Mouse (Mus musculus) heart, embryonic 13.5 days (tissue): ENCODE measurements around the gene Ppt2. TPM values are rescaled to one million over a fixed set of nuclear protein-coding genes. Genes with fewer than 3 reads are reported as not detected.

Source experiments
- ATAC-seq: fragments of 200-750 bp; cut with Nextera tagmentation; 2 replicates; pipeline ENCODE4 v1.8.0; 2017; ENCODE audit warnings: moderate TSS enrichment; ENCODE audit not compliant: insufficient number of reproducible peaks, low FRiP score, low TSS enrichment; ENCODE audit errors: extremely low read depth
- H3K27ac ChIP-seq: fragments of 300-500 bp; sonication (generic); replicated peaks from 2 replicates; pipeline ENCODE4 v1.5.1; 2015; ENCODE audit warnings: moderate library complexity, mild to moderate bottlenecking, inconsistent platforms
- H3K27me3 ChIP-seq: fragments of 300-500 bp; sonication (generic); replicated peaks from 2 replicates; pipeline ENCODE4 v1.6.1; 2015; ENCODE audit warnings: mild to moderate bottlenecking, inconsistent platforms
- H3K36me3 ChIP-seq: fragments of 300-500 bp; sonication (generic); 2 replicates; pipeline ENCODE4 v1.6.1; 2015; ENCODE audit warnings: mild to moderate bottlenecking, inconsistent platforms
- H3K4me1 ChIP-seq: fragments of 300-500 bp; sonication (generic); 2 replicates; pipeline ENCODE4 v1.6.1; 2015; ENCODE audit warnings: inconsistent platforms
- H3K4me2 ChIP-seq: fragments of 300-500 bp; sonication (generic); 2 replicates; pipeline ENCODE4 v1.6.1; 2015; ENCODE audit warnings: inconsistent platforms, mild to moderate bottlenecking, moderate library complexity
- H3K4me3 ChIP-seq: fragments of 300-500 bp; sonication (generic); 2 replicates; pipeline ENCODE4 v1.5.1; 2015; ENCODE audit warnings: moderate library complexity, mild to moderate bottlenecking, inconsistent platforms
- H3K9ac ChIP-seq: fragments of 300-500 bp; sonication (generic); 2 replicates; pipeline ENCODE4 v1.6.1; 2015; ENCODE audit warnings: inconsistent platforms, mild to moderate bottlenecking, moderate library complexity
- H3K9me3 ChIP-seq: fragments of 300-500 bp; sonication (generic); 2 replicates; pipeline ENCODE4 v1.6.1; 2016; ENCODE audit warnings: inconsistent platforms
- WGBS: fragments of 180-500 bp; shearing (Covaris S2); methylation state at CpG from one replicate; pipeline ENCODE4 v1.1.7; 2015; ENCODE audit warnings: mixed read lengths; 5-methylcytosine and 5-hydroxymethylcytosine counted together
- polyA plus RNA-seq: library from polyadenylated mRNA; unstranded; fragments of >200 nt; fragmentation: Nextera tagmentation; extraction: Ambion mirVana; gene quantifications from 2 replicates; pipeline ENCODE4 v1.2.1, GENCODE M21; 2015

Gene Ppt2
- polyA plus RNA-seq, 1 experiment from 2014 or later: 27.6 TPM

DNA sequence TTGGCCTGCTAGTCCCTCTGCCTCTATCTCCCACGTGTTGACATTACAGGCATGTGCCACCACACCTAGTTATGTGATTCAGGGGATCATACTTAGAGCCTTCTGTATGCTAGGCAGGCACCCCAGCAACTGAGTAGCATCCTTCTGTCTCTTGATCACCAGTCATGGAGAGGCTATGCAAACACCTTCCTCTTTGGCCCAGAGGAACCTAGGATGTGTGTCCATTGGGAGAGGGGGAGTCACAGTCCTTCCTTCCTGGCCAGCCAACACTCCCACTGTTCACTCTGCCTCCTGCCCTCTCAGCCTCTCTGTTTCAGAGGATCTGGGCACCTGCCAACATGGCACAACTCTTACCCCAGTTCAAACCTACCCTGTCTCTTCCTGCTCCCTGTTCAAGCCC lies 35.2 kb upstream of the Ppt2 start:
- no peak for ATAC-seq
- H3K27me3 ChIP-seq: peaks cover 84% of the 10 kb centered on the region
- 46% methylated on average over 1 of the region's 1 CpGs for WGBS

DNA sequence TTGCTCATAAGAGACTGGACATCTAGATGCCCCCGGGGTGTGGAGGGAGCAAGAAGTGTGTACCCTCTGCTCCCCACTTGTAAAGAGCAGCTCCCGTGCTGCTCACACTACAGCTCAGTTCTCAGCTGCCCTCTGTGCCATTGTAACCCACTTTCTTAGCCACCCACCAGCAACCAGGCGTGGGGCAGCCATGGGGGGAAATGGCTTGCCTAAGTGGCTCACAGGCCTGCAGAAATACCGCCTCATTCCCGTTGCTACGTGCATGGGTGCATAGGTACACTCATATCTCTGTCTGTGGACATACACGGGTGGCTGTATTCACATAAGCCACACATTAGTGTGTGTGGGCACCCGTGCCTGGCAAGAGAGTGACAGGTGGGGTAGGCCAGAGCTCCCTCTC lies 34.7 kb upstream of the Ppt2 start:
- Histone ChIP-seq H3K9ac (no peak overlapping the region), H3K9me3 (0 out of 2 replicates have a peak, but pooled peaks cover 3% of the 10 kb centered on the region), H3K4me1 (peaks cover 28% of the 10 kb centered on the region), H3K27me3 (peaks cover 87% of the 10 kb centered on the region), H3K4me2 (no peak overlapping the region), H3K4me3 (no peak overlapping the region), H3K27ac (no peak overlapping the region), H3K36me3 (no peaks in the 10 kb centered on the region)
- no peak for ATAC-seq
- WGBS: 71% methylated on average over 8 of the region's 8 CpGs

More for the DNA sequence above, 35.2 kb upstream of the Ppt2 start:
- Histone ChIP-seq H3K27ac (no peak overlapping the region), H3K9ac (no peak overlapping the region), H3K36me3 (no peaks in the 10 kb centered on the region), H3K4me3 (no peak overlapping the region), H3K9me3 (0 out of 2 replicates have a peak, but pooled peaks cover 5% of the 10 kb centered on the region), H3K4me1 (peaks cover 28% of the 10 kb centered on the region), H3K4me2 (no peak overlapping the region)

GRCm38 (mm10) chr17:34662468-34662867 lies 34.2 kb upstream of the Ppt2 start:
- H3K27me3 ChIP-seq: peaks cover 84% of the 10 kb centered on the region
- 77% methylated on average over 1 of the region's 1 CpGs for WGBS

DNA sequence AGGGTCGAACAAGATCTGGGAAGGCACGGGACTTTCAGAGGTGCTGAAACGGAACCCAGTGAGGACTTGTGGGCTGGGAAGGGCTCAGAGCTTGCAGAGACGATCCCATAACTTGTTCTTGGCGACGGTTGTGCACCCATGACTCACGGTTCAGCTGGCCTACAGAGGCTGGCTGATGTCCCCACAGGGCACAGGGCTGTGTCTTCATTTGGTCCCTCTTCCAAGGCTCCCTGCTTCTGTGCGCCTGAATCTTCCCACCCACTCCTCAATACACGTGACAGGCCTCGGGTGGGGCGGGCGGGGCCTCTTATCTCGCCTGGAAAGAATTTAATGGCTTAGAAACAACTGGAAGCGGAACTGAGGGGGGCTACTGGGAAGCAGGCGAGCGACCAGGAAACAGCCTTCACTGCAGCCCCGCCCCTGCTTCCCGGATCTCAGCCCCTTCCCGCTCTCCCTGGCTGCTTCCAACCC lies 32.8 kb upstream of the Ppt2 start:
- peak overlapping the region; percentile 60 for H3K4me2 ChIP-seq
- H3K27ac ChIP-seq: peak overlapping the region; percentile 36; the same call in 1 of the 2 replicates
- H3K9ac ChIP-seq: peak overlapping the region; percentile 61
- H3K4me1 ChIP-seq: peaks cover 36% of the 10 kb centered on the region
- ATAC-seq: no peak
- 3% methylated on average over 19 of the region's 19 CpGs for WGBS
- H3K27me3 ChIP-seq: peaks cover 76% of the 10 kb centered on the region
- H3K4me3 ChIP-seq: peak overlapping the region; percentile 33
- no peaks in the 10 kb centered on the region for H3K36me3 ChIP-seq
- H3K9me3 ChIP-seq: no peaks in the 10 kb centered on the region

More at GRCm38 (mm10) chr17:34662468-34662867, 34.2 kb upstream of the Ppt2 start:
- H3K27ac ChIP-seq: no peak overlapping the region
- no peaks in the 10 kb centered on the region for H3K9me3 ChIP-seq
- H3K4me1 ChIP-seq: peaks cover 28% of the 10 kb centered on the region
- no peak overlapping the region for H3K4me2 ChIP-seq
- H3K4me3 ChIP-seq: no peak overlapping the region
- no peak overlapping the region for H3K9ac ChIP-seq
- no peaks in the 10 kb centered on the region for H3K36me3 ChIP-seq
- ATAC-seq: no peak

DNA sequence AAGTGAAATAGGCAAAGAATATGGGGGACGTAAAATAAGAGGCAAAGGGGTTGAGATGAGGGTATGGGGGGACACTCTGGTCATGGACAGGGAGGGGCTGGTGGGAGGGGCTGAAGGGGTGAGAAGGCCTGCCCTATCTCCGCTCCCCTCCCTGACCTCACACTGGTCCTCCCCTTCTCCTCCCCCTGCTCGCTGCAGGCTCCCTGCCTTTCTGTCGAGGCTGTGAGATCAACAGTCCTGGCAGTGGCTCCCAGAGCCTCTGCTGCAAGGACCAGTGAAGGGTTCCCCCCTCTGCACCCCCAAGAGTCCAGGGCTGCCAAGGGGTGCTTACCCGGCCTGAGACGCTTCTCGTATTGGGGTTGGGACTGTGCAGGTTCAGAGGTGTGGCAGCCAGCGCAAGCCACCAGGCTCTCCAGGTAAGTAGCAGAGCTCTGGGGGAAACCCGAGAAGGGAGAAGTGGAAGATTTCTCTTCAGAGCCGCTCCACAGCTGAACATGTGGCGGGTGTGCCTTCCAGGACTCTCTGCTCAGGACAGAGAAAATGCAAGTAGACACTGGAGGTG lies 32.0 kb upstream of the Ppt2 start:
- Histone ChIP-seq H3K4me1 (peaks cover 45% of the 10 kb centered on the region), H3K9me3 (no peaks in the 10 kb centered on the region), H3K4me3 (peak overlapping the region; percentile 33), H3K27ac (0 out of 2 replicates have a peak overlapping the region, but pooled peaks have one; percentile 36), H3K9ac (no peak overlapping the region), H3K4me2 (peak overlapping the region; percentile 60), H3K27me3 (peaks cover 68% of the 10 kb centered on the region), H3K36me3 (no peaks in the 10 kb centered on the region)
- no peak for ATAC-seq
- 25% methylated on average over 11 of the region's 11 CpGs for WGBS

DNA sequence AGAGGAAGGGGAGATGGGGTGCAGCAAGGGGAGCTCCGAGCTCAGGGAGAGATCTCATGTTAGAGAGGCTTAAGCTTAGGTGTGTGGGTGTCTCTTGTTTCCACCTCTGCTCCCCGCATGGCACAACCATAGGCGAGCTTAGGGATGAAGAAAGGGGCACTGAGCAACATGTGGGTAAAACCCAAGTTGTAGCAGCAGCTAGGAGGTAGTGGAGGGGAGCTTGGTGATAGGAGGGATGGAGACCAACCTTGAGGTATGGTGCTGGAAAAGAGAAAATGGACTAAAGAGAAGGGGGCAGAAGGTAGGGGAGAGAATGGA lies 31.5 kb upstream of the Ppt2 start:
- 56% methylated on average over 3 of the region's 3 CpGs for WGBS
- Histone ChIP-seq H3K9ac (no peak overlapping the region), H3K4me1 (peaks cover 49% of the 10 kb centered on the region), H3K9me3 (no peaks in the 10 kb centered on the region), H3K36me3 (no peaks in the 10 kb centered on the region), H3K27ac (0 out of 2 replicates have a peak overlapping the region, but pooled peaks have one; percentile 28), H3K27me3 (peaks cover 63% of the 10 kb centered on the region), H3K4me3 (no peak overlapping the region), H3K4me2 (peak overlapping the region; percentile 13; the same call in 1 of the 2 replicates)
- no peak for ATAC-seq

DNA sequence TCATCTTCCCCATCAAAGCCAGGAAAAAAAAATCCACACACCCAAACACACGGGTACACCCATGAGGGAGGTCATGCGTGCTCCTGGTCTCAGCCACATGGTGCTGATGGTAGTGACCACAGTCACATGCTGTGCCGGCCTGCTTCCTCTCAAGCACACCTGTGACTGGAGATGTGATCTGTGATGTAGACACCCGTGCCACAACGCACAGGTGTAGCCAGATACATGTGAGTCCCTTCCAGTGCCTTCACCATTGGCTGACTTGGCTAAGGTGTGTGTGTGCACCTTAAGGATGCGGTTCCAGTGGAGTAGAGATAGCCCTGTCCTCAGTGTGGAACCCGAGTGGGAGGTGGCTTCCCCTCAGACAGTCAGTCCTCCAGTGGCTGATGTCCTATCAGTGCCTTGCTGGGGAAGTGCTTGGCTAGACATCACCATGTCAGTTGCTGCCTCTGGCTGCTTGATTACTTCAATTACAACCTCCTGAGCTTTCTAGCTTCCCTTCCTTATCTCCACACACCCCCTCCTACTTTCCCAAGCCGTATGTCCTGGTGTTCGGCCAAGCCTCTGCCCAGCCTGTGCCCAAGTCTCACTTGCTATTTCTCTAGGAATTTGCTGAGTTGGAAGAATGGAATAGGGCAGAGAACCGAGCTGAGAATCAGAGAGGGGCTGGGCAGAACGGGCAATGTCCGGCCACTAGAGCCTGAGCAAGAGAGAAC lies 31.0 kb upstream of the Ppt2 start:
- peak overlapping the region; percentile 13; the same call in 1 of the 2 replicates for H3K4me2 ChIP-seq
- H3K27me3 ChIP-seq: peaks cover 58% of the 10 kb centered on the region
- H3K9me3 ChIP-seq: no peaks in the 10 kb centered on the region
- 0 out of 2 replicates have a peak overlapping the region, but pooled peaks have one; percentile 28 for H3K27ac ChIP-seq
- H3K4me3 ChIP-seq: no peak overlapping the region
- H3K36me3 ChIP-seq: 0 out of 2 replicates have a peak, but pooled peaks cover 3% of the 10 kb centered on the region
- peaks cover 55% of the 10 kb centered on the region for H3K4me1 ChIP-seq
- no peak for ATAC-seq
- WGBS: 41% methylated on average over 12 of the region's 12 CpGs
- no peak overlapping the region for H3K9ac ChIP-seq

- H3K36me3 ChIP-seq: peaks cover 7% of the 10 kb centered on the region
- no peak overlapping the region for H3K4me2 ChIP-seq
- no peak for ATAC-seq
- no peak overlapping the region for H3K4me3 ChIP-seq
- H3K27me3 ChIP-seq: peaks cover 50% of the 10 kb centered on the region
- H3K27ac ChIP-seq: no peak overlapping the region
- no peaks in the 10 kb centered on the region for H3K9me3 ChIP-seq
- H3K9ac ChIP-seq: no peak overlapping the region
- 68% methylated on average over 3 of the region's 3 CpGs for WGBS
- H3K4me1 ChIP-seq: peaks cover 56% of the 10 kb centered on the region
Observed at GRCm38 (mm10) chr17:34658591-34658990, 30.3 kb upstream of the Ppt2 start.

DNA sequence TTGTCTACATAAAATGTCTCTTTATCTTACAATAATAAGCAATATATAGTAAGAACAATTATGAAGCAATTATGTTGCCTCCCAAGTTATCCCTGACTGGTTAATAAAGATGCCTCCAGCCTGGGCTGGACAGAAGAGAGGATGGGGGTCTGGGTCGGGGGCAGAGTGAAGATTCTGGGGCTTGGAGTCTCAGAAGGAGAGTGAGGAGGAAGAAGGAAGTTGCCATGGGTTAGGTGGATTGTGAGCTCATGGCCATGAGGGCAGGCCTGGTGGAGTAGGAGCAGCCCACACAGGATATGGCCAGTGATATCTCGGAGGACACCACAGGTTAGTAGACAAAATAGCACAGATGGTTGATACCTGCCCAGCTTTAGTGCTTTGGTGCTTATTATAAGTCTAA lies 29.8 kb upstream of the Ppt2 start:
- Histone ChIP-seq H3K9me3 (no peaks in the 10 kb centered on the region), H3K4me3 (no peak overlapping the region), H3K9ac (no peak overlapping the region), H3K27me3 (peaks cover 46% of the 10 kb centered on the region), H3K27ac (no peak overlapping the region), H3K4me2 (no peak overlapping the region), H3K36me3 (peaks cover 11% of the 10 kb centered on the region), H3K4me1 (peaks cover 56% of the 10 kb centered on the region)
- ATAC-seq: no peak
- WGBS: 56% methylated on average over 2 of the region's 2 CpGs

GRCm38 (mm10) chr17:34657271-34657670 lies 29.0 kb upstream of the Ppt2 start:
- Histone ChIP-seq H3K4me1 (peaks cover 56% of the 10 kb centered on the region), H3K27me3 (peaks cover 42% of the 10 kb centered on the region), H3K4me3 (no peak overlapping the region), H3K27ac (no peak overlapping the region), H3K9ac (no peak overlapping the region), H3K4me2 (no peak overlapping the region), H3K9me3 (no peaks in the 10 kb centered on the region), H3K36me3 (peaks cover 20% of the 10 kb centered on the region)
- WGBS: 25% methylated on average over 2 of the region's 2 CpGs
- ATAC-seq: no peak

GRCm38 (mm10) chr17:34656666-34657065 lies 28.4 kb upstream of the Ppt2 start:
- Histone ChIP-seq H3K27ac (no peak overlapping the region), H3K9ac (no peak overlapping the region), H3K4me3 (no peak overlapping the region), H3K9me3 (no peaks in the 10 kb centered on the region), H3K36me3 (peaks cover 26% of the 10 kb centered on the region), H3K4me1 (peaks cover 55% of the 10 kb centered on the region), H3K4me2 (no peak overlapping the region), H3K27me3 (peaks cover 41% of the 10 kb centered on the region)
- 52% methylated on average over 8 of the region's 8 CpGs for WGBS
- no peak for ATAC-seq
